Mouse (Mus musculus) neural tube, embryonic 14.5 days (tissue): ENCODE measurements at regions not wholly inside any gene's neighbourhood (a gene's known extent, or its start where the extent isn't known, plus 50 kb on each side); places are given as distances from the start of the nearest gene placed in this dataset.

ENCODE experiments used
- ATAC-seq: fragments of 200-750 bp; cut with Nextera tagmentation; 2 replicates; pipeline ENCODE4 v1.8.0; 2017; ENCODE audit warnings: low read depth, mild to moderate bottlenecking, moderate TSS enrichment, moderate library complexity
- H3K27ac ChIP-seq: fragments of 300-500 bp; sonication (generic); 2 replicates; pipeline ENCODE4 v1.5.1; 2014; ENCODE audit warnings: low read depth, mild to moderate bottlenecking, control low read depth, low read length, moderate library complexity, mixed read lengths
- H3K27me3 ChIP-seq: fragments of 300-500 bp; sonication (generic); 2 replicates; pipeline ENCODE4 v1.6.1; 2014; ENCODE audit warnings: low read length; ENCODE audit not compliant: control insufficient read depth, insufficient read depth
- H3K36me3 ChIP-seq: fragments of 300-500 bp; sonication (generic); 2 replicates; pipeline ENCODE4 v1.6.1; 2014; ENCODE audit warnings: low read length, mixed read lengths; ENCODE audit not compliant: control insufficient read depth, insufficient read depth
- H3K4me1 ChIP-seq: fragments of 300-500 bp; sonication (generic); 2 replicates; pipeline ENCODE4 v1.6.1; 2014; ENCODE audit warnings: low read length; ENCODE audit not compliant: control insufficient read depth, insufficient read depth
- H3K4me2 ChIP-seq: fragments of 300-500 bp; sonication (generic); 2 replicates; pipeline ENCODE4 v1.6.1; 2014; ENCODE audit warnings: mild to moderate bottlenecking, low read depth, low read length, control low read depth
- H3K4me3 ChIP-seq: fragments of 300-500 bp; sonication (generic); 2 replicates; pipeline ENCODE4 v1.5.1; 2014; ENCODE audit warnings: low read depth, low read length, control low read depth, mixed read lengths
- H3K9ac ChIP-seq: fragments of 300-500 bp; sonication (generic); replicated peaks from 2 replicates; pipeline ENCODE4 v1.6.1; 2014; ENCODE audit warnings: low read depth, mild to moderate bottlenecking, control low read depth, low read length, mixed read lengths
- H3K9me3 ChIP-seq: fragments of 300-500 bp; sonication (generic); 2 replicates; pipeline ENCODE4 v1.6.1; 2016; ENCODE audit warnings: low read length; ENCODE audit not compliant: control insufficient read depth
- WGBS: fragments of 180-500 bp; shearing (Covaris S2); extraction: QIAGEN DNeasy Blood & Tissue Kit; methylation state at CpG from one replicate; pipeline ENCODE4 v1.1.7; 2014; 5-methylcytosine and 5-hydroxymethylcytosine counted together

GRCm38 (mm10) chr10:66745871-66746270, 350.1 kb upstream of the Jmjd1c start:
- Histone ChIP-seq H3K4me3 (no peak overlapping the region), H3K27ac (no peak overlapping the region), H3K4me2 (no peak overlapping the region), H3K4me1 (no peaks in the 10 kb centered on the region), H3K9ac (no peak overlapping the region), H3K9me3 (no peaks in the 10 kb centered on the region), H3K27me3 (no peaks in the 10 kb centered on the region), H3K36me3 (no peaks in the 10 kb centered on the region)
- no peak for ATAC-seq
- WGBS = 95% methylated on average over 10 of the region's 10 CpGs

- H3K4me1 ChIP-seq = no peaks in the 10 kb centered on the region
- ATAC-seq = no peak
- no peak overlapping the region for H3K4me2 ChIP-seq
- H3K27ac ChIP-seq = no peak overlapping the region
- H3K36me3 ChIP-seq = no peaks in the 10 kb centered on the region
- 82% methylated on average over 7 of the region's 7 CpGs for WGBS
- H3K9ac ChIP-seq = no peak overlapping the region
- no peaks in the 10 kb centered on the region for H3K9me3 ChIP-seq
- H3K27me3 ChIP-seq = no peaks in the 10 kb centered on the region
- no peak overlapping the region for H3K4me3 ChIP-seq
Observed at GRCm38 (mm10) chr10:66752237-66752810, 343.6 kb upstream of the Jmjd1c start.

GRCm38 (mm10) chr10:66756866-66757265, 339.1 kb upstream of the Jmjd1c start:
- no peak overlapping the region for H3K9ac ChIP-seq
- H3K4me1 ChIP-seq = no peaks in the 10 kb centered on the region
- ATAC-seq = no peak
- H3K27me3 ChIP-seq = no peaks in the 10 kb centered on the region
- no peak overlapping the region for H3K4me2 ChIP-seq
- no peaks in the 10 kb centered on the region for H3K36me3 ChIP-seq
- 87% methylated on average over 4 of the region's 4 CpGs for WGBS
- H3K27ac ChIP-seq = no peak overlapping the region
- H3K4me3 ChIP-seq = no peak overlapping the region
- no peaks in the 10 kb centered on the region for H3K9me3 ChIP-seq

GRCm38 (mm10) chr10:66770161-66771030, 325.5 kb upstream of the Jmjd1c start:
- Histone ChIP-seq H3K9ac (no peak overlapping the region), H3K4me2 (peak overlapping the region; percentile 7; the same call in 1 of the 2 replicates), H3K9me3 (peaks cover 7% of the 10 kb centered on the region), H3K27ac (no peak overlapping the region), H3K36me3 (no peaks in the 10 kb centered on the region), H3K4me3 (no peak overlapping the region), H3K4me1 (no peaks in the 10 kb centered on the region), H3K27me3 (no peaks in the 10 kb centered on the region)
- ATAC-seq = no peak; the same call in 1 of the 2 replicates
- 45% methylated on average over 21 of the region's 21 CpGs for WGBS

GRCm38 (mm10) chr10:66780335-66781170, 315.4 kb upstream of the Jmjd1c start:
- Histone ChIP-seq H3K4me1 (no peaks in the 10 kb centered on the region), H3K27ac (no peak overlapping the region), H3K9me3 (no peaks in the 10 kb centered on the region), H3K27me3 (no peaks in the 10 kb centered on the region), H3K4me2 (no peak overlapping the region), H3K9ac (no peak overlapping the region), H3K36me3 (no peaks in the 10 kb centered on the region), H3K4me3 (no peak overlapping the region)
- ATAC-seq = no peak
- 80% methylated on average over 11 of the region's 11 CpGs for WGBS

- no peak for ATAC-seq
- H3K4me3 ChIP-seq = no peak overlapping the region
- H3K36me3 ChIP-seq = no peaks in the 10 kb centered on the region
- no peaks in the 10 kb centered on the region for H3K4me1 ChIP-seq
- no peaks in the 10 kb centered on the region for H3K27me3 ChIP-seq
- no peak overlapping the region for H3K4me2 ChIP-seq
- H3K27ac ChIP-seq = no peak overlapping the region
- H3K9me3 ChIP-seq = no peaks in the 10 kb centered on the region
- WGBS = 74% methylated on average over 1 of the region's 1 CpGs
- no peak overlapping the region for H3K9ac ChIP-seq
Observed at GRCm38 (mm10) chr10:66781171-66781510, 314.8 kb upstream of the Jmjd1c start.

GRCm38 (mm10) chr10:66782025-66782424, 313.9 kb upstream of the Jmjd1c start:
- no peak overlapping the region for H3K9ac ChIP-seq
- ATAC-seq = no peak
- no peaks in the 10 kb centered on the region for H3K27me3 ChIP-seq
- 95% methylated on average over 5 of the region's 5 CpGs for WGBS
- H3K36me3 ChIP-seq = no peaks in the 10 kb centered on the region
- no peaks in the 10 kb centered on the region for H3K9me3 ChIP-seq
- H3K4me3 ChIP-seq = no peak overlapping the region
- H3K27ac ChIP-seq = no peak overlapping the region
- H3K4me2 ChIP-seq = no peak overlapping the region
- no peaks in the 10 kb centered on the region for H3K4me1 ChIP-seq

- WGBS = 63% methylated on average over 7 of the region's 7 CpGs
Observed at GRCm38 (mm10) chr10:66787812-66788211, 308.1 kb upstream of the Jmjd1c start.

GRCm38 (mm10) chr10:66796296-66796695, 299.6 kb upstream of the Jmjd1c start:
- no peaks in the 10 kb centered on the region for H3K4me1 ChIP-seq
- no peaks in the 10 kb centered on the region for H3K9me3 ChIP-seq
- ATAC-seq = no peak
- WGBS = 90% methylated on average over 9 of the region's 9 CpGs
- no peak overlapping the region for H3K4me2 ChIP-seq
- no peak overlapping the region for H3K9ac ChIP-seq
- no peaks in the 10 kb centered on the region for H3K27me3 ChIP-seq
- H3K4me3 ChIP-seq = no peak overlapping the region
- no peak overlapping the region for H3K27ac ChIP-seq
- no peaks in the 10 kb centered on the region for H3K36me3 ChIP-seq

More at GRCm38 (mm10) chr10:66787812-66788211, 308.1 kb upstream of the Jmjd1c start:
- Histone ChIP-seq H3K4me3 (no peak overlapping the region), H3K9ac (no peak overlapping the region), H3K4me2 (no peak overlapping the region), H3K27ac (no peak overlapping the region), H3K4me1 (no peaks in the 10 kb centered on the region), H3K27me3 (no peaks in the 10 kb centered on the region), H3K36me3 (no peaks in the 10 kb centered on the region), H3K9me3 (no peaks in the 10 kb centered on the region)
- no peak for ATAC-seq
